Mouse (Mus musculus) lung, postnatal 0 days (tissue): Measurements from ENCODE around the gene Itgb6.

Experiments used
- CTCF ChIP-seq: IDR thresholded peaks from 2 replicates; pipeline ENCODE4 v1.5.1; 2016; ENCODE audit warnings: antibody characterized with exemption, mild to moderate bottlenecking
- EP300 ChIP-seq: IDR thresholded peaks from 2 replicates; pipeline ENCODE4 v1.6.1; 2016; ENCODE audit warnings: antibody characterized with exemption, mild to moderate bottlenecking, control low read depth

DNA sequence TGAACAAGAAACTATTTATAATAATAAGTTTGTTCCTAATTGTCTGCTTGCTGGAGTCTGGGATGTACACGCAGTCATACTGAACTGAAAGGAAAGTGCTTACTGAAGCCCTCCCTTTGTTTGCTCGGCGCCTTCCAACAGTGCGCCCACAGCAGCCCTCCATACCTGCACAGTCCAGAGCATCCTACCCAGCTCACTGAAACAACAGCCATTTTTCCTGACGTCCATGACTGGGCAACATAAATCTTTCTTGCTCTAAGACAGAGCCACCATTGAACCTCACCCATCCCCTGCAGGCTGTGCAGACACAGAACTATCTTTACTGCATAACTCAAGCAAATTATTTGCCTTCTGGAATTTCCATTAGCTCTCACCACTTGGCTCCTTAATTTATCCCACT is 74.8 kb downstream of the Itgb6 start:
- TF ChIP-seq CTCF (no peak), EP300 (no peak)
